Mouse (Mus musculus): Measurements from ENCODE around the gene Prx. TPM values are rescaled to one million over a fixed set of nuclear protein-coding genes. Genes with fewer than 3 reads are reported as not detected.

The Prx gene
- total and polyA plus RNA-seq, 3 experiments = 0.17 to 0.41 (median 0.21) TPM

GRCm38 (mm10) chr7:27538797-27539196 is 39.7 kb downstream of the Prx start:
- Histone ChIP-seq H3K27me3 (replicated peaks) (no peaks in the 10 kb centered on the region), H3K9me3 (replicated peaks; ENCODE audit: low read length) (no peaks in the 10 kb centered on the region), H3K4me3 (replicated peaks in 1 of 3; ENCODE audit: low read depth in 2 of 3, low read length in 2 of 3, poor library complexity in 1 of 3) (no peak overlapping the region), H3K4me1 (ENCODE audit: control insufficient read depth in 1 of 2, insufficient read depth in 2 of 2) (peaks cover 2 to 8% of the 10 kb centered on the region in 2 experiments; a peak in 1 of 4 replicates), H3K9ac (ENCODE audit: insufficient read depth, low read depth) (no peak overlapping the region), H3K4me2 (ENCODE audit: insufficient read depth, low read depth, poor library complexity, severe bottlenecking) (no peak overlapping the region), H3K27ac (ENCODE audit: insufficient read depth, low read depth) (no peak overlapping the region), H3K36me3 (replicated peaks in 1 of 2; ENCODE audit: control insufficient read depth in 1 of 2, insufficient read depth in 1 of 2, low read length in 1 of 2) (peaks cover 10 to 42% of the 10 kb centered on the region in 2 experiments), H3K79me2 (replicated peaks; ENCODE audit: control insufficient read depth, extremely low read depth, insufficient read depth, poor library complexity, severe bottlenecking) (no peaks in the 10 kb centered on the region)
- dilution Hi-C loops (cut with MboI; ENCODE audit: extremely low pct_ligation_motif_present, extremely low pct_unique_long_range_greater_than_20kb, low sequenced_read_pairs) = no loop called here
- TF ChIP-seq RCOR1 (conservative IDR thresholded peaks at IDR 0.05; ENCODE audit: low read depth, low read length) (no peak), SIN3A (IDR thresholded peaks at IDR 0.05; ENCODE audit: low read length) (no peak), KAT2A (IDR thresholded peaks at IDR 0.05; ENCODE audit: insufficient replicate concordance, low read length) (no peak), JUN (IDR thresholded peaks at IDR 0.05; ENCODE audit: insufficient read depth, low read depth, low read length) (no peak), JUND (conservative IDR thresholded peaks at IDR 0.05; ENCODE audit: low read depth, low read length) (no peak), BHLHE40 (IDR thresholded peaks at IDR 0.05; ENCODE audit: low read depth, low read length) (no peak), RAD21 (IDR thresholded peaks at IDR 0.05; ENCODE audit: low read depth, low read length) (no peak), ZNF384 (IDR thresholded peaks at IDR 0.05; ENCODE audit: low read depth, low read length) (no peak), ZKSCAN1 (IDR thresholded peaks at IDR 0.05; ENCODE audit: borderline replicate concordance, low read depth, low read length) (no peak), IRF4 (IDR thresholded peaks at IDR 0.05; ENCODE audit: low read depth, low read length) (no peak)
- no peak for DNase-seq (ENCODE audit: extremely low read depth)
- in situ Hi-C loops (cut with MboI; ENCODE audit: low pct_ligation_motif_present, low pct_unique_long_range_greater_than_20kb, low sequenced_read_pairs) = no loop called here

- Histone ChIP-seq H3K4me2 (ENCODE audit: insufficient read depth, low read depth, poor library complexity, severe bottlenecking) (no peak overlapping the region), H3K27ac (ENCODE audit: insufficient read depth, low read depth) (no peak overlapping the region), H3K4me1 (ENCODE audit: control insufficient read depth in 1 of 2, insufficient read depth in 2 of 2) (peaks cover 0 to 17% of the 10 kb centered on the region in 2 experiments; a peak in 2 of 4 replicates), H3K9me3 (replicated peaks; ENCODE audit: low read length) (no peaks in the 10 kb centered on the region), H3K27me3 (replicated peaks) (no peaks in the 10 kb centered on the region), H3K4me3 (replicated peaks in 1 of 3; ENCODE audit: low read depth in 2 of 3, low read length in 2 of 3, poor library complexity in 1 of 3) (no peak overlapping the region), H3K79me2 (replicated peaks; ENCODE audit: control insufficient read depth, extremely low read depth, insufficient read depth, poor library complexity, severe bottlenecking) (no peaks in the 10 kb centered on the region), H3K9ac (ENCODE audit: insufficient read depth, low read depth) (no peak overlapping the region), H3K36me3 (replicated peaks in 1 of 2; ENCODE audit: control insufficient read depth in 1 of 2, insufficient read depth in 1 of 2, low read length in 1 of 2) (peaks cover 5 to 35% of the 10 kb centered on the region in 2 experiments)
- TF ChIP-seq KAT2A (IDR thresholded peaks at IDR 0.05; ENCODE audit: insufficient replicate concordance, low read length) (no peak), NRF1 (IDR thresholded peaks at IDR 0.05; ENCODE audit: low read depth, low read length) (no peak), MAX (IDR thresholded peaks at IDR 0.05; ENCODE audit: low read length) (no peak), MYC (IDR thresholded peaks at IDR 0.05; ENCODE audit: low read depth, low read length) (no peak), NELFE (IDR thresholded peaks at IDR 0.05; ENCODE audit: low read depth, low read length) (no peak), JUN (IDR thresholded peaks at IDR 0.05; ENCODE audit: insufficient read depth, low read depth, low read length) (no peak), TCF12 (IDR thresholded peaks at IDR 0.05; ENCODE audit: low read depth, low read length) (no peak), EP300 (IDR thresholded peaks at IDR 0.05; ENCODE audit: low read length) (no peak), ZC3H11A (IDR thresholded peaks at IDR 0.05; ENCODE audit: low read depth, low read length) (no peak), JUND (conservative IDR thresholded peaks at IDR 0.05; ENCODE audit: low read depth, low read length) (no peak), CTCF (conservative IDR thresholded peaks at IDR 0.05 in 1 of 2, IDR thresholded peaks at IDR 0.05 in 1 of 2; ENCODE audit: low read depth in 2 of 2, low read length in 2 of 2) (no peak), USF1 (IDR thresholded peaks at IDR 0.05; ENCODE audit: low read depth, low read length) (no peak), ZMIZ1 (IDR thresholded peaks at IDR 0.05; ENCODE audit: low read depth, low read length) (no peak)
- dilution Hi-C loops (cut with MboI; ENCODE audit: extremely low pct_ligation_motif_present, extremely low pct_unique_long_range_greater_than_20kb, low sequenced_read_pairs) (no loop called here), in situ Hi-C loops (cut with MboI; ENCODE audit: low pct_ligation_motif_present, low pct_unique_long_range_greater_than_20kb, low sequenced_read_pairs) (no loop called here)
- DNase-seq (ENCODE audit: extremely low read depth) = no peak
Measured at GRCm38 (mm10) chr7:27540521-27540920, 41.4 kb downstream of the Prx start.
